Mouse (Mus musculus) erythroblast, embryonic 14.5 days (primary cell): ENCODE data around the gene Fndc7. TPM values are rescaled to one million over a fixed set of nuclear protein-coding genes. Genes with fewer than 3 reads are reported as not detected.
"Not testable (repeated sequence)": the region's sequence is repeated elsewhere in the genome, so short reads cannot be mapped to it uniquely, and the experiment has no call there.

Experiments
- H3K27me3 ChIP-seq: 2 replicates; pipeline ENCODE4 v1.6.1; 2012; ENCODE audit warnings: inconsistent platforms; ENCODE audit not compliant: control insufficient read depth
- H3K36me3 ChIP-seq: 2 replicates; pipeline ENCODE4 v1.6.1; 2012; ENCODE audit warnings: mild to moderate bottlenecking, inconsistent platforms; ENCODE audit not compliant: control insufficient read depth
- H3K4me1 ChIP-seq: 2 replicates; pipeline ENCODE4 v1.6.1; 2012; ENCODE audit warnings: inconsistent platforms; ENCODE audit not compliant: control insufficient read depth
- H3K4me3 ChIP-seq: replicated peaks from 2 replicates; pipeline ENCODE3; 2012; ENCODE audit warnings: moderate library complexity, mild to moderate bottlenecking, inconsistent platforms
- H3K9me3 ChIP-seq: 2 replicates; pipeline ENCODE4 v1.6.1; 2012; ENCODE audit warnings: low read length, inconsistent platforms, mixed read lengths; ENCODE audit not compliant: control insufficient read depth
- GATA1 ChIP-seq: IDR thresholded peaks from 2 replicates; pipeline ENCODE4 v1.6.1; 2012; ENCODE audit warnings: low read length, inconsistent platforms, mixed read lengths
- TAL1 ChIP-seq: IDR thresholded peaks from 3 replicates; pipeline ENCODE4 v1.6.1; 2012; ENCODE audit warnings: low read length, inconsistent platforms, mixed read lengths
- polyA plus RNA-seq: library from polyadenylated mRNA; stranded (reverse); fragments of >175 nt; gene quantifications from 2 replicates; pipeline ENCODE4 v1.2.3, GENCODE M21; 2012

Gene Fndc7
- polyA plus RNA-seq, 1 experiment: not detected

DNA sequence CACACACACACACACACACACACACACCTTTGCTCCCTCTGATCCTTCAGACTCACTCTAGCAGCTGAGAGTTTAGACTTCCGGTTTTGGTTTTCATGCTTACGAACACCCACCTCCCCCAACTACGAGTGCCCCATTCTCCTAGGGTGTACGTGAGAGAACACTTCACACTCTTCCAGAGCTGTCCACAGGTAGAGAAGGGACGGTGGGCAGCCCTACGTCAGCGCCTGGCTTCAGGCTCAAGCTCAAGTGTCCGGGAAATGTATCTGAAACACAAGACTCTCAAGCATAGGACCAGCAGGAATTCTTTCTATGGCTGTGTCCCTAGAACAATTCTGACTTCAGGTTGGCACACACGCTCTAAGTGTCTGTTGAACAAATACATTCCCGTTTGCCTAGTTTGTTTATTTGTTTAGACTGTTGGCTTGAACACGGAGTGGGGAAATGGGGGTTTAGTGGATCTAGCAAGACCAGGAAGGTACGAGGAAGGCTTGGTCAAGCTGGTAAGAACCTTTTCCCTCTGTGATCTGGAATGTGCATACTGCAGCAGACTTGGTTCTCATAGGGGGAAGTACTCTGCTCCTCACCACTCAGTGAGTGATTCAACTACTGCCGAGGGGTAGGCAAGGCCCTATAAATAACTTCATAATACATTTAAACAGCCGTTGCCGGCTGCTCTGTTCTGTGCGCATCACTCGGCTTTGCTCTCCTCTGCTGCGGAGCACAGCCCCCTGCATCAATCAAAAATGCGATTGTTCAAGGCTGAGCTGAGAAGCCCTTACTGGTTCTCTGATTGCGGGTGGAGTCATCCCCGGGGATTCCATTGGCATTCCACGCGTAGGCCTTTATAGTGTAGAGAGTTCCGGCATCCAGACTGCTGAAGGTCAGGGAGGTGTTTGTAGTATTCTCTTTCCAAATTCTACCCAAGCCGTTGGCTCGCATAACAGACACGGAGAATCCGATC, 9.0 kb downstream of the Fndc7 start:
- Histone ChIP-seq H3K9me3 (no peaks in the 10 kb centered on the region), H3K4me1 (peaks cover 2% of the 10 kb centered on the region), H3K36me3 (no peaks in the 10 kb centered on the region), H3K4me3 (no peak overlapping the region), H3K27me3 (no peaks in the 10 kb centered on the region)
- TF ChIP-seq GATA1 (no peak), TAL1 (no peak)

DNA sequence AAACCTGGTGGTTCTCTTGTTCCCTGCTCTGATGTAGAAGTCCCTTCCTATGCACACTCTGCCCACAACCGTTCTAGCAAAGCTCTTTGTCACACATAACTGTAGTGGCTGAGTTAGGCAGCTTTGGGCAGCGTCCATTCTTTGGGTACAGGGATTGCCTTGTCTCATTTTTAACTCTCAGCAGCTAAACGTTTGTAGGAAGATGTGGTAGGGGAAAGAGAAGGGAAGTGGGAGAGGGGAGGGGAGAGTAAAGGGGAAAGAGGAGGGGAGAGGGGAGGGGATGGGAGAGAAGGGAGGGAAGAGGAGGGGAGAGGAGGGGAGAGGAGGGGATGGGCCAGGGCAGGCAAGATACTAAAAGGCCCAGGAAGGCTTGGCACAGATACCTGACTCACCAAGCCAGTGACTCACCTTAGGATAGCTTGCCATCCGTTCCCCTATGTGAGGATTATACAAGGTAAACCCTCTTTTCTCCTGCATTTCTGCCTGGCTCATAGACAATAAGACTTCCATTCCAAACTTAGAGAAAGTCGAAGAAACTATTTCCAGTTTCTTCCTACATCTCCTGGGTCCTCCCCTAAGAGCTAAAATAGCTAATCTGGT, 9.9 kb downstream of the Fndc7 start:
- H3K4me1 ChIP-seq: peaks cover 2% of the 10 kb centered on the region
- H3K9me3 ChIP-seq: no peaks in the 10 kb centered on the region
- no peaks in the 10 kb centered on the region for H3K36me3 ChIP-seq
- no peak for TF ChIP-seq TAL1
- TF ChIP-seq GATA1: no peak
- no peak overlapping the region for H3K4me3 ChIP-seq
- H3K27me3 ChIP-seq: no peaks in the 10 kb centered on the region

DNA sequence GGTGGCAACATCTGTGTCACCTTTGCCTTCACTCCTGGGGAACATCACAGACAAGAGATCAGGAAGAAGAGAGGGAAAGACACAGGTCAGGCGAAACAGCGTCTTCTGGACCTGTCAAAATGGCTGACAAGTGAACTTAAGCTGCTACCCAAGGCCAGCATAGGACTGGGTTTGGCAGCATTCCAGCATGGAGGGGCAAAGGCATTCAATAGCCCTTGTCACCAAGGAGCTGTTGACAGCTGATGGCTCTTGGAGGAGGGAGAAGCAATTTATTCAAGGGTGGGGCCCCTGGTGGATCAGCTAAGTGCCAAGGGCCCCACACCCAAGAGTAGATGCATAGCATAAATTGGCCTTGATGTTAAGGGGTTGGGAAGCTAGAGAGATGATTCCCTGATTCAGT, 10.7 kb downstream of the Fndc7 start:
- TF ChIP-seq TAL1: no peak
- no peak for TF ChIP-seq GATA1
- Histone ChIP-seq H3K9me3 (no peaks in the 10 kb centered on the region), H3K36me3 (no peaks in the 10 kb centered on the region), H3K4me1 (peaks cover 2% of the 10 kb centered on the region), H3K27me3 (no peaks in the 10 kb centered on the region), H3K4me3 (no peak overlapping the region)

DNA sequence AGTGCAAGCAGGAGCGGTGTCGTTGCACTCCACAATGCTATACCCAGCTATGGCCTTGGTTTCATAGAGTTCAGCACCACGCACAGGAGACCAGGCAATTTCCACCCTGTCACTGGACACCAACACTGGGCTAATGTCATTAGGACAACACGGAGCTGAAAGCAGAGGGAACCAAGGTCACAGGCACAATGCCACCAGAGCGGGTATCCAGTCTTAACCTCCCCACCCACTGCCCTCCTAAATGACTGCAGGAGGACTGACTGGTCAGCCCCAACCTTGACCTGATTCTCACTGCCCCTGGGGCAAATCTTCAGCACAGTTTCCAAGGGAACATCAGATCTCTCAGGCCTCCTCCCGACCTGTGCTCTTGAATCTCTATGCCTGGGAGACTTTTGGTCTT, 19.2 kb downstream of the Fndc7 start:
- Histone ChIP-seq H3K9me3 (no peaks in the 10 kb centered on the region), H3K4me1 (no peaks in the 10 kb centered on the region), H3K27me3 (no peaks in the 10 kb centered on the region), H3K36me3 (no peaks in the 10 kb centered on the region), H3K4me3 (no peak overlapping the region)
- TF ChIP-seq GATA1 (no peak), TAL1 (no peak)

DNA sequence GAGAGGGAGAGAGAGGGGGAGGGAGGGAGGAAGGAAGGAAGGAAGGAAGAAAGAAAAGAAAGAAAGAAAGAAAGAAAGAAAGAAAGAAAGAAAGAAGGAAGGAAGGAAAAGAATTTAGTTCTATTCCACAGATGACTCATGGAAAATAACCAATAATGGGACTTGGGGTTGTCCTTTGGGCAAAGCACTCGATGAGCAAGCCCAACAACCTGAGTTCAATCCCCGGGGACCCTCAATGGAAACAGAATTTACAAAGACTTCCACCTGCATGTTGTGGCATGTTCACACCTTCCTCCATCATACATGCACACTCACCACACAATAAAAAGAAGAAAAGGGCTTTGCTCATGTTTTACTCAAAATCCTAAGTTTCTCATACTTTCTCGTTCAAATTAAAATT, 22.4 kb downstream of the Fndc7 start:
- H3K4me3 ChIP-seq: no peak overlapping the region
- TF ChIP-seq GATA1 (no peak), TAL1 (no peak)
- no peaks in the 10 kb centered on the region for H3K27me3 ChIP-seq
- no peaks in the 10 kb centered on the region for H3K4me1 ChIP-seq
- H3K36me3 ChIP-seq: no peaks in the 10 kb centered on the region
- H3K9me3 ChIP-seq: no peaks in the 10 kb centered on the region

DNA sequence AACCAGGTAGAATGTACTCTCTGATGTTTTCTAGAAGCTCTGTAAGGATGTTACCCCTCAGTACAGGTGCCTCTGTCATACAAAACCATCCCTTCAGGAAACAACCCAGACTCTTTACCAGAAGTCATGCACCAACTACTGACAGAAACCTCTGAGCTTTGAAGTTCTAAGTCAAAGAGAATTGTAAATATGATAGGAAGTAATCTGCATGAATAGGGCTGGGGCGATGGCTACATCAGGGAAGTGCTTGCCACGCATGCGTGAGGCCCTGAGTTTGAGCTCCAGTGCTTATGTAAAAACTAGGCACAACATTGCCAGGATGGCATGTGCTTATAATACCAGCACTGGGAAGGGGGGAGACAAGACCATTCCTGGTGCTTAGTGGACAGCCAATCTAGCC, 24.1 kb downstream of the Fndc7 start:
- Histone ChIP-seq H3K36me3 (no peaks in the 10 kb centered on the region), H3K9me3 (no peaks in the 10 kb centered on the region), H3K4me3 (no peak overlapping the region), H3K4me1 (no peaks in the 10 kb centered on the region), H3K27me3 (no peaks in the 10 kb centered on the region)
- TF ChIP-seq GATA1 (no peak), TAL1 (no peak)

DNA sequence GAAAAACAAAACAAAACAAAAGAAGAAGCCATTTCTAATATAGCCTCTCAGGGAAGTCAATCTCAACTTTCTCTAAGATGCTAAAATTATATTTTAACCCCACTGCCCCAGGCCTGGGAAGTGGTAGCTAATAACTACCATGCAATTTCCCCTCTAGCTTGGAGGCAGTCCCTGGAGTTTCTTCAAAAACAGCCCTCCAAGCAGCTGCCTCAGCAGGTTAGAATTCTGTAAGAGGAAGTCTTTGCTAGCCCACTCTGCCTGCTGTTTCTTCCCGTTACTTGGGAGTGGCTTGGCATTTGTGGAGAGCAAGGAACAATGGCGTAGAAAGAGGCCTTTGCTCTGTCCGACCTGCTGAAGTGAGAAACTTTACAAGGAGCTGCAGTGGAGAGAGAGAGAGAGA, 24.7 kb downstream of the Fndc7 start:
- no peak for TF ChIP-seq TAL1
- no peak for TF ChIP-seq GATA1
- H3K4me3 ChIP-seq: no peak overlapping the region
- no peaks in the 10 kb centered on the region for H3K36me3 ChIP-seq
- no peaks in the 10 kb centered on the region for H3K27me3 ChIP-seq
- H3K4me1 ChIP-seq: no peaks in the 10 kb centered on the region
- no peaks in the 10 kb centered on the region for H3K9me3 ChIP-seq

DNA sequence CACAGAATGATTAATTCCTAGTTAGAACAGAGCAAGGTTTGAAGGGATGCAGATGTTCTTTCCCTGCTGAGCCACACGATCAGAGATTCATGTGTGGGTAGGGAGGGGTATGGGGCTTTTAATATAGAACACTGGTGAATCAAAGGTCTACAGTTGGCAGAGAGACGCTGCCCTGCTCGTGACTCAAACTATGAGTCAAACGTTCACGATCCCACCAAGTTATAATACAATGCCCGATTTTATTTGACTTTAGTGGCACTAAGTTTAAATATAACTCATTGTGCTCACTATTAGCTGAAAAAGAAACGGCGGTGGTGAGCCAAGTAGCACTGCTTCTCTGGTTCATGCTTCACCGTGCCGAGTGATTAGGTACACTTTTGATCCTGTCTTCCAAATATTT, 26.7 kb downstream of the Fndc7 start:
- H3K4me1 ChIP-seq: no peaks in the 10 kb centered on the region

DNA sequence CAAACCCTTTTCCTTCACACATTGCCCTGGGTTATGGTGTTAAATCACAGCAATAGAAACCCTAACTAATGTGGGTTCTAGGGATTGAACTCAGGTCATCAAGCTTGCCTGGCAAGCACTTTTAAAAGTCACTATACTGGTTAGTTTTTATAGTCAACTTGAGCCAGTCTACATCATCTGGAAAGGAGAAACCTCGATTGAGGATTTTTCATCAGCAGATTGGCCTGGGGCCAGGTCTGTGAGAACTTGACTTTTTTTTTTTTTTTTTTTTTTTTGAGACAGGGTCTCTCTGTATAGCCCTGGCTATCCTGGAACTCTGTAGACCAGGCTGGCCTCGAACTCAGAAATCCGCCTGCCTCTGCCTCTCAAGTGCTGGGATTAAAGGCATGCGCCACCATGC, 27.5 kb downstream of the Fndc7 start:
- not testable (repeated sequence) for H3K4me1 ChIP-seq, H3K36me3 ChIP-seq, H3K4me3 ChIP-seq, H3K9me3 ChIP-seq, H3K27me3 ChIP-seq

More for the DNA sequence above, 26.7 kb downstream of the Fndc7 start:
- Histone ChIP-seq H3K4me3 (no peak overlapping the region), H3K27me3 (no peaks in the 10 kb centered on the region), H3K36me3 (no peaks in the 10 kb centered on the region), H3K9me3 (no peaks in the 10 kb centered on the region)
- no peak for TF ChIP-seq GATA1
